Mouse (Mus musculus): ENCODE measurements around the gene H2al1a. TPM values are rescaled to one million over a fixed set of nuclear protein-coding genes. Genes with fewer than 3 reads are reported as not detected.

Gene H2al1a
- polyA plus RNA-seq, 1 experiment from 2014 or later, result not detected

Other genes starting within 250 kb of the H2al1a start
- gene H2al1b, start 3.2 kb downstream of the H2al1a start, polyA plus RNA-seq (2016; fragmentation: Nextera tagmentation; extraction: Ambion mirVana), result not detected in 2 replicates
- not detected in 2 replicates for gene H2al1c, start 6.4 kb downstream of the H2al1a start, polyA plus RNA-seq (2016; fragmentation: Nextera tagmentation; extraction: Ambion mirVana)
- gene H2al1d, start 9.6 kb downstream of the H2al1a start, polyA plus RNA-seq (2016; fragmentation: Nextera tagmentation; extraction: Ambion mirVana), result not detected in 2 replicates
- not detected in 2 replicates for gene H2al1e, start 12.7 kb downstream of the H2al1a start, polyA plus RNA-seq (2016; fragmentation: Nextera tagmentation; extraction: Ambion mirVana)
- not detected in 2 replicates for gene H2al1f, start 15.9 kb downstream of the H2al1a start, polyA plus RNA-seq (2016; fragmentation: Nextera tagmentation; extraction: Ambion mirVana)
- not detected in 2 replicates for gene H2al1g, start 19.0 kb downstream of the H2al1a start, polyA plus RNA-seq (2016; fragmentation: Nextera tagmentation; extraction: Ambion mirVana)
- not detected in 2 replicates for gene H2al1h, start 22.2 kb downstream of the H2al1a start, polyA plus RNA-seq (2016; fragmentation: Nextera tagmentation; extraction: Ambion mirVana)
- gene H2al1i, start 25.4 kb downstream of the H2al1a start, polyA plus RNA-seq (2016; fragmentation: Nextera tagmentation; extraction: Ambion mirVana), result not detected in 2 replicates
- not detected in 2 replicates for gene H2al1j, start 28.6 kb downstream of the H2al1a start, polyA plus RNA-seq (2016; fragmentation: Nextera tagmentation; extraction: Ambion mirVana)

Data from forebrain, embryonic 12.5 days (tissue).